Mouse (Mus musculus) MEL (cell line): Measurements from ENCODE around the gene Engase. TPM values are rescaled to one million over a fixed set of nuclear protein-coding genes. Genes with fewer than 3 reads are reported as not detected.

Experiments used
- DNase-seq: peaks from one replicate; pipeline ENCODE4 v3.0.0; 2011; ENCODE audit warnings: low read depth, low spot score
- H3K27ac ChIP-seq: 2 replicates; pipeline ENCODE4 v1.5.1; 2012; ENCODE audit warnings: low read depth, mild to moderate bottlenecking, control low read depth, low read length, moderate library complexity; ENCODE audit not compliant: control insufficient read depth
- H3K27me3 ChIP-seq, 2 experiments: fragments of 150-350 bp in 1 of 2; sonication (generic) in 1 of 2; 2 replicates each; pipeline ENCODE4 v1.6.1; 2012; ENCODE audit warnings: low read length in 2 of 2, mild to moderate bottlenecking in 2 of 2, improper control_type of control experiment in 1 of 2, moderate library complexity in 1 of 2; ENCODE audit not compliant: insufficient read depth in 2 of 2, control insufficient read depth in 1 of 2
- H3K36me3 ChIP-seq, 2 experiments: 2 replicates each; pipeline ENCODE4 v1.6.1; 2012 to 2014; ENCODE audit warnings: low read length in 2 of 2, improper control_type of control experiment in 1 of 2, inconsistent platforms in 1 of 2, mild to moderate bottlenecking in 1 of 2; ENCODE audit not compliant: insufficient read depth in 2 of 2, control insufficient read depth in 1 of 2
- H3K4me1 ChIP-seq, 2 experiments: fragments of 150-350 bp in 1 of 2; sonication (generic) in 1 of 2; 2 replicates each; pipeline ENCODE4 v1.6.1; 2012; ENCODE audit warnings: low read length in 2 of 2, improper control_type of control experiment in 1 of 2, mild to moderate bottlenecking in 1 of 2; ENCODE audit not compliant: insufficient read depth in 2 of 2, control insufficient read depth in 1 of 2
- H3K4me3 ChIP-seq, 2 experiments: fragments of 150-350 bp in 1 of 2; sonication (generic) in 1 of 2; 2 replicates each; pipeline ENCODE4 v1.5.1; 2012; ENCODE audit warnings: low read depth in 2 of 2, low read length in 2 of 2, mild to moderate bottlenecking in 2 of 2, moderate library complexity in 2 of 2, control low read depth in 1 of 2, improper control_type of control experiment in 1 of 2; ENCODE audit not compliant: control insufficient read depth in 1 of 2, insufficient read depth in 1 of 2
- H3K79me2 ChIP-seq: 2 replicates; pipeline ENCODE4 v1.6.1; 2012; ENCODE audit warnings: mild to moderate bottlenecking, low read length, moderate library complexity; ENCODE audit not compliant: control insufficient read depth, poor library complexity, insufficient read depth
- H3K9ac ChIP-seq: 2 replicates; pipeline ENCODE4 v1.6.1; 2012; ENCODE audit warnings: low read depth, mild to moderate bottlenecking, control low read depth, low read length, moderate library complexity; ENCODE audit not compliant: control insufficient read depth, poor library complexity, severe bottlenecking
- H3K9me3 ChIP-seq: fragments of 150-350 bp; sonication (generic); replicated peaks from 2 replicates; pipeline ENCODE4 v1.6.1; 2012; ENCODE audit warnings: mild to moderate bottlenecking, low read length, improper control_type of control experiment, moderate library complexity; ENCODE audit not compliant: insufficient read depth
- BHLHE40 ChIP-seq: IDR thresholded peaks from 2 replicates; pipeline ENCODE4 v1.6.1; 2012; ENCODE audit warnings: low read depth, mild to moderate bottlenecking, inconsistent platforms, low read length, improper control_type of control experiment, borderline replicate concordance
- CHD1 ChIP-seq: IDR thresholded peaks from 2 replicates; pipeline ENCODE4 v1.6.1; 2012; ENCODE audit warnings: low read depth, mild to moderate bottlenecking, inconsistent platforms, low read length, improper control_type of control experiment
- CTCF ChIP-seq, 3 experiments: IDR thresholded peaks in 2 of 3; conservative IDR thresholded peaks in 1 of 3; 2 replicates each; pipeline ENCODE4 v1.5.1; 2011 to 2012; ENCODE audit warnings: low read length in 3 of 3, low read depth in 2 of 3, mild to moderate bottlenecking in 2 of 3, improper control_type of control experiment in 1 of 3, inconsistent platforms in 1 of 3, mixed read lengths in 1 of 3, moderate library complexity in 1 of 3; ENCODE audit not compliant: control insufficient read depth in 1 of 3, insufficient read depth in 1 of 3, poor library complexity in 1 of 3, severe bottlenecking in 1 of 3
- ELF1 ChIP-seq: IDR thresholded peaks from 2 replicates; pipeline ENCODE4 v1.6.1; 2014; ENCODE audit warnings: low read depth, mild to moderate bottlenecking, inconsistent platforms, low read length, improper control_type of control experiment, moderate library complexity
- EP300 ChIP-seq, 2 experiments: IDR thresholded peaks; 2 replicates each; pipeline ENCODE4 v1.6.1; 2011; ENCODE audit warnings: improper control_type of control experiment in 2 of 2, low read length in 2 of 2, low read depth in 1 of 2, mild to moderate bottlenecking in 1 of 2
- GABPA ChIP-seq: IDR thresholded peaks from 2 replicates; pipeline ENCODE4 v1.6.1; 2012; ENCODE audit warnings: low read depth, mild to moderate bottlenecking, inconsistent platforms, low read length, improper control_type of control experiment, moderate library complexity
- HCFC1 ChIP-seq: IDR thresholded peaks from 2 replicates; pipeline ENCODE4 v1.6.1; 2012; ENCODE audit warnings: low read depth, mild to moderate bottlenecking, inconsistent platforms, low read length, improper control_type of control experiment, moderate library complexity
- JUND ChIP-seq: IDR thresholded peaks from 2 replicates; pipeline ENCODE4 v1.6.1; 2011; ENCODE audit warnings: low read depth, mild to moderate bottlenecking, improper control_type of control experiment, low read length
- KAT2A ChIP-seq: conservative IDR thresholded peaks from 2 replicates; pipeline ENCODE4 v1.6.1; 2012; ENCODE audit warnings: low read depth, low read length, improper control_type of control experiment, inconsistent platforms
- MAZ ChIP-seq: IDR thresholded peaks from 2 replicates; pipeline ENCODE4 v1.6.1; 2012; ENCODE audit warnings: low read depth, mild to moderate bottlenecking, inconsistent platforms, low read length, improper control_type of control experiment
- MXI1 ChIP-seq: IDR thresholded peaks from 2 replicates; pipeline ENCODE4 v1.6.1; 2011; ENCODE audit warnings: mild to moderate bottlenecking, low read depth, low read length, improper control_type of control experiment
- MYB ChIP-seq: IDR thresholded peaks from 2 replicates; pipeline ENCODE4 v1.6.1; 2011; ENCODE audit warnings: mild to moderate bottlenecking, low read depth, low read length, improper control_type of control experiment
- MYC ChIP-seq: IDR thresholded peaks from 2 replicates; pipeline ENCODE4 v1.6.1; 2011; ENCODE audit warnings: low read depth, mild to moderate bottlenecking, low read length, improper control_type of control experiment, moderate library complexity
- NELFE ChIP-seq: IDR thresholded peaks from 2 replicates; pipeline ENCODE4 v1.6.1; 2011; ENCODE audit warnings: low read depth, low read length, improper control_type of control experiment
- NRF1 ChIP-seq: IDR thresholded peaks from 2 replicates; pipeline ENCODE4 v1.6.1; 2014; ENCODE audit warnings: low read depth, mild to moderate bottlenecking, inconsistent platforms, low read length, improper control_type of control experiment, moderate library complexity; ENCODE audit not compliant: poor library complexity, insufficient read depth, severe bottlenecking
- POLR2A ChIP-seq, 2 experiments: IDR thresholded peaks; 2 replicates each; pipeline ENCODE4 v1.6.1; 2011 to 2012; ENCODE audit warnings: low read length in 2 of 2, mild to moderate bottlenecking in 2 of 2, control low read depth in 1 of 2, improper control_type of control experiment in 1 of 2, low read depth in 1 of 2, moderate library complexity in 1 of 2; ENCODE audit not compliant: control insufficient read depth in 1 of 2, insufficient read depth in 1 of 2, poor library complexity in 1 of 2
- POLR2AphosphoS5 ChIP-seq: IDR thresholded peaks from 2 replicates; pipeline ENCODE4 v1.6.1; 2012; ENCODE audit warnings: low read depth, borderline replicate concordance, mild to moderate bottlenecking, inconsistent platforms, low read length, moderate library complexity, mixed read lengths
- RAD21 ChIP-seq: IDR thresholded peaks from 2 replicates; pipeline ENCODE4 v1.6.1; 2011; ENCODE audit warnings: mild to moderate bottlenecking, low read depth, low read length, improper control_type of control experiment
- RCOR1 ChIP-seq: IDR thresholded peaks from 2 replicates; pipeline ENCODE4 v1.6.1; 2012; ENCODE audit warnings: low read depth, mild to moderate bottlenecking, inconsistent platforms, low read length, improper control_type of control experiment
- SIN3A ChIP-seq: IDR thresholded peaks from 2 replicates; pipeline ENCODE4 v1.6.1; 2012; ENCODE audit warnings: low read length, improper control_type of control experiment, inconsistent platforms
- SMC3 ChIP-seq: IDR thresholded peaks from 2 replicates; pipeline ENCODE4 v1.6.1; 2011; ENCODE audit warnings: low read depth, low read length, improper control_type of control experiment
- UBTF ChIP-seq: IDR thresholded peaks from 2 replicates; pipeline ENCODE4 v1.6.1; 2012; ENCODE audit warnings: low read depth, mild to moderate bottlenecking, inconsistent platforms, low read length, improper control_type of control experiment, moderate library complexity, borderline replicate concordance; ENCODE audit not compliant: insufficient read depth
- USF1 ChIP-seq: IDR thresholded peaks from 2 replicates; pipeline ENCODE4 v1.6.1; 2014; ENCODE audit warnings: low read depth, mild to moderate bottlenecking, inconsistent platforms, low read length, improper control_type of control experiment, moderate library complexity
- USF2 ChIP-seq, 2 experiments: IDR thresholded peaks; 2 replicates each; pipeline ENCODE4 v1.6.1; 2011 to 2012; ENCODE audit warnings: improper control_type of control experiment in 2 of 2, low read length in 2 of 2, borderline replicate concordance in 1 of 2, inconsistent platforms in 1 of 2, low read depth in 1 of 2, mild to moderate bottlenecking in 1 of 2; ENCODE audit not compliant: insufficient read depth in 1 of 2
- polyA plus RNA-seq, 2 experiments: library from polyadenylated mRNA; stranded (reverse) in 1 of 2; unstranded in 1 of 2; fragments of >175 nt in 1 of 2; fragments of >200 nt in 1 of 2; gene quantifications; 2 replicates each; pipeline versions ENCODE4 v1.2.1 to v1.2.4; 2012; ENCODE audit warnings: low replicate concordance in 2 of 2, low read depth in 1 of 2; ENCODE audit not compliant: insufficient read length in 2 of 2, insufficient read depth in 1 of 2, missing spikeins in 1 of 2
- total RNA-seq: library from RNA; depleted of rRNA; stranded (reverse); fragments of 300-350 nt; gene quantifications from 2 replicates; pipeline ENCODE4 v1.2.3, GENCODE M21; 2012

The Engase gene
- total and polyA plus RNA-seq, 3 experiments = 15.3 to 23.5 TPM; not detected in 1

DNA sequence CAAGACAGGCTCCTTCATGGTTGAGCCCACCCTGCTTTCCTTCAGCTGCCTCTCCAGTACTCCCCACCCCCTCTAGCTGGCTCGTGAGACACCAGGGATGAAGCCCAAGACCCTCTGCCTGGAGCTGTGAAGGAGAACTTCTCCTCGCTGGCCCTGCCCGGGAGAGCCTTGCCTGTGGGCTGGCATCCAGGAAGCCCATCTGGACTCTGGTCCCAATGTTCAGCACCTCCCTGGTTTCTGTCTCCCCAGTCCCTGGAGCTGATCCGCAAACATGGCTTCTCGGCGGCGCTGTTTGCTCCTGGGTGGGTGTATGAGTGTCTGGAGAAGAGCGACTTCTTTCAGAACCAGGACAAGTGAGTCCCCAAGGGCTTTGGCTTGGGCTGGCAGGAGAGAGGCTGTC is 7.5 kb downstream of the Engase start:
- Histone ChIP-seq H3K27ac (no peak overlapping the region), H3K4me1 (no peaks in the 10 kb centered on the region), H3K36me3 (0 out of 4 replicates have a peak, but pooled peaks cover 0 to 1% of the 10 kb centered on the region in 2 experiments)

DNA sequence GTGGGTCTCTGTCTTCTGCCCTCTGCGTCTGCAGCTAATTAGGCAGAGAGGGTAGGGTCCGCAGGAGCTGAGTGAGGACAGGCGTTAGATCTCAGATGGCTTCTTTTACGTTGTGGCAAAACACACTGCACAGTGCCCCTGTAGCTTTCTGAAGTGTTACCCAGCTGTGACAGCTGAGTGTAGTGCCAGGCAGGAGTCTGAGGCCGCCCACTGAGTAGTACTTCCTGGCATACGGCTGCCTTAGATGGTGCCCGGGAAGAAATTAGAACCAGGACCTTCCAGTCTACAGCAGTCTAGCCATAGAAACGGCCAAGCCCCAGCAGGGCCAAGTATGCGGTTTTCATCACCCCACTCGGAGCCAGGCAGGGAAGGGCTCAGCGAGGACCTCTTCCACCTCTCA is 8.7 kb downstream of the Engase start:
- H3K36me3 ChIP-seq = 0 out of 4 replicates have a peak, but pooled peaks cover 0 to 1% of the 10 kb centered on the region in 2 experiments
- H3K27me3 ChIP-seq = no peaks in the 10 kb centered on the region
- no peak overlapping the region for H3K27ac ChIP-seq
- TF ChIP-seq EP300 (IDR thresholded peaks at IDR 0.05; ENCODE audit: low read depth in 1 of 2, low read length in 2 of 2) (no peak), HCFC1 (no peak), NELFE (no peak), KAT2A (no peak), MYB (no peak), POLR2AphosphoS5 (no peak), MYC (no peak), ELF1 (no peak), JUND (no peak), UBTF (no peak), MAZ (no peak), BHLHE40 (no peak), USF2 (IDR thresholded peaks at IDR 0.05; ENCODE audit: borderline replicate concordance in 1 of 2, insufficient read depth in 1 of 2, low read depth in 1 of 2, low read length in 2 of 2) (no peak), MXI1 (no peak), RCOR1 (no peak), USF1 (no peak), GABPA (no peak), RAD21 (no peak)
- TF ChIP-seq, all 39 proteins: peak for 0
- DNase-seq = no peak
- Histone ChIP-seq H3K9me3 (no peaks in the 10 kb centered on the region), H3K9ac (no peak overlapping the region), H3K4me3 (no peak overlapping the region), H3K79me2 (no peaks in the 10 kb centered on the region), H3K4me1 (no peaks in the 10 kb centered on the region)

More for the DNA sequence above, 7.5 kb downstream of the Engase start:
- no peaks in the 10 kb centered on the region for H3K9me3 ChIP-seq
- no peak overlapping the region for H3K9ac ChIP-seq
- no peaks in the 10 kb centered on the region for H3K79me2 ChIP-seq
- TF ChIP-seq NELFE = no peak
- TF ChIP-seq CHD1 = no peak
- TF ChIP-seq CTCF (IDR thresholded peaks at IDR 0.05 in 2 of 3, conservative IDR thresholded peaks at IDR 0.05 in 1 of 3; ENCODE audit: control insufficient read depth in 1 of 3, insufficient read depth in 1 of 3, low read depth in 2 of 3, low read length in 3 of 3, poor library complexity in 1 of 3, severe bottlenecking in 1 of 3) = no peak
- TF ChIP-seq UBTF = no peak
- TF ChIP-seq POLR2A (IDR thresholded peaks at IDR 0.05; ENCODE audit: control insufficient read depth in 1 of 2, insufficient read depth in 1 of 2, low read depth in 1 of 2, low read length in 2 of 2, poor library complexity in 1 of 2) = no peak
- TF ChIP-seq GABPA = no peak
- no peak for TF ChIP-seq SIN3A
- TF ChIP-seq MYB = no peak
- no peak for TF ChIP-seq MYC
- no peak for TF ChIP-seq RAD21
- TF ChIP-seq POLR2AphosphoS5 = no peak
- no peak for TF ChIP-seq NRF1
- no peak for TF ChIP-seq SMC3
- TF ChIP-seq USF1 = no peak
- no peak for TF ChIP-seq JUND
- no peak overlapping the region for H3K4me3 ChIP-seq
- DNase-seq = no peak
- no peaks in the 10 kb centered on the region for H3K27me3 ChIP-seq
